Mouse (Mus musculus) liver, embryonic 11.5 days (tissue): ENCODE measurements around the gene Clrn3. TPM values are rescaled to one million over a fixed set of nuclear protein-coding genes. Genes with fewer than 3 reads are reported as not detected.
A peak's percentile ranks its signal among the peaks of the same experiment; 100 is the strongest.

Experiments
- ATAC-seq: fragments of 200-750 bp; cut with Nextera tagmentation; replicated peaks from 2 replicates; pipeline ENCODE4 v1.8.0; 2017; ENCODE audit warnings: moderate number of reproducible peaks, mild to moderate bottlenecking, moderate TSS enrichment, moderate library complexity; ENCODE audit not compliant: low FRiP score
- DNase-seq: peaks from one replicate; pipeline ENCODE4 v3.0.0-alpha.2; 2017; ENCODE audit warnings: low spot score
- H3K27ac ChIP-seq: fragments of 300-500 bp; sonication (generic); 2 replicates; pipeline ENCODE4 v1.5.1; 2014; ENCODE audit warnings: mild to moderate bottlenecking, low read depth, low read length, control low read depth
- H3K27me3 ChIP-seq: fragments of 300-500 bp; sonication (generic); replicated peaks from 2 replicates; pipeline ENCODE4 v1.6.1; 2014; ENCODE audit warnings: low read length, mixed read lengths; ENCODE audit not compliant: control insufficient read depth, insufficient read depth
- H3K36me3 ChIP-seq: fragments of 300-500 bp; sonication (generic); 2 replicates; pipeline ENCODE4 v1.6.1; 2014; ENCODE audit warnings: mild to moderate bottlenecking, low read length, moderate library complexity, mixed read lengths; ENCODE audit not compliant: control insufficient read depth, insufficient read depth
- H3K4me1 ChIP-seq: fragments of 300-500 bp; sonication (generic); replicated peaks from 2 replicates; pipeline ENCODE4 v1.6.1; 2014; ENCODE audit warnings: low read length, mixed read lengths; ENCODE audit not compliant: control insufficient read depth, insufficient read depth
- H3K4me2 ChIP-seq: fragments of 300-500 bp; sonication (generic); 2 replicates; pipeline ENCODE4 v1.6.1; 2014; ENCODE audit warnings: mild to moderate bottlenecking, control low read depth, moderate library complexity
- H3K4me3 ChIP-seq: fragments of 300-500 bp; sonication (generic); 2 replicates; pipeline ENCODE4 v1.5.1; 2014; ENCODE audit warnings: low read depth, low read length, control low read depth
- H3K9ac ChIP-seq: fragments of 300-500 bp; sonication (generic); 2 replicates; pipeline ENCODE4 v1.6.1; 2014; ENCODE audit warnings: low read depth, low read length, control low read depth
- H3K9me3 ChIP-seq: fragments of 300-500 bp; sonication (generic); 2 replicates; pipeline ENCODE4 v1.6.1; 2016; ENCODE audit warnings: low read length, inconsistent platforms, mixed read lengths; ENCODE audit not compliant: control insufficient read depth
- WGBS: fragments of 180-500 bp; shearing (Covaris S2); extraction: QIAGEN DNeasy Blood & Tissue Kit; methylation state at CpG from one replicate; pipeline ENCODE4 v1.1.7; 2014; 5-methylcytosine and 5-hydroxymethylcytosine counted together
- polyA plus RNA-seq: library from polyadenylated mRNA; unstranded; fragments of >200 nt; fragmentation: Nextera tagmentation; extraction: Ambion mirVana; gene quantifications from 2 replicates; pipeline ENCODE4 v1.2.1, GENCODE M21; 2014

Clrn3 gene
- polyA plus RNA-seq, 1 experiment from 2014 or later: 0.04 TPM

GRCm38 (mm10) chr7:135487423-135487822 lies 41.0 kb downstream of the Clrn3 start:
- WGBS: 25% methylated on average over 4 of the region's 4 CpGs
- no peak overlapping the region for H3K4me3 ChIP-seq
- no peak overlapping the region for H3K27ac ChIP-seq
- H3K9me3 ChIP-seq: no peaks in the 10 kb centered on the region
- no peak overlapping the region for H3K9ac ChIP-seq
- DNase-seq (peak; percentile 66), ATAC-seq (no peak; the same call in 1 of the 2 replicates)
- H3K36me3 ChIP-seq: no peaks in the 10 kb centered on the region
- H3K27me3 ChIP-seq: peaks cover 3% of the 10 kb centered on the region; the same call in 1 of the 2 replicates
- H3K4me2 ChIP-seq: no peak overlapping the region
- no peaks in the 10 kb centered on the region for H3K4me1 ChIP-seq

GRCm38 (mm10) chr7:135486645-135487382 lies 41.6 kb downstream of the Clrn3 start:
- Histone ChIP-seq H3K4me3 (no peak overlapping the region), H3K4me2 (no peak overlapping the region), H3K9ac (no peak overlapping the region), H3K9me3 (no peaks in the 10 kb centered on the region), H3K36me3 (no peaks in the 10 kb centered on the region), H3K27ac (no peak overlapping the region), H3K4me1 (no peaks in the 10 kb centered on the region), H3K27me3 (peaks cover 3% of the 10 kb centered on the region; the same call in 1 of the 2 replicates)
- DNase-seq: no peak
- 63% methylated on average over 10 of the region's 10 CpGs for WGBS
- ATAC-seq: no peak

GRCm38 (mm10) chr7:135485796-135486410 lies 42.6 kb downstream of the Clrn3 start:
- H3K4me1 ChIP-seq: no peaks in the 10 kb centered on the region
- DNase-seq (no peak), ATAC-seq (no peak)
- no peaks in the 10 kb centered on the region for H3K36me3 ChIP-seq
- no peaks in the 10 kb centered on the region for H3K9me3 ChIP-seq
- H3K27ac ChIP-seq: no peak overlapping the region
- H3K4me2 ChIP-seq: no peak overlapping the region
- no peak overlapping the region for H3K9ac ChIP-seq
- 37% methylated on average over 12 of the region's 12 CpGs for WGBS
- H3K4me3 ChIP-seq: no peak overlapping the region
- peaks cover 3% of the 10 kb centered on the region; the same call in 1 of the 2 replicates for H3K27me3 ChIP-seq

GRCm38 (mm10) chr7:135485116-135485795 lies 43.2 kb downstream of the Clrn3 start:
- ATAC-seq: no peak
- no peak overlapping the region for H3K4me3 ChIP-seq
- H3K9me3 ChIP-seq: no peaks in the 10 kb centered on the region
- no peak overlapping the region for H3K9ac ChIP-seq
- H3K4me1 ChIP-seq: no peaks in the 10 kb centered on the region
- H3K27me3 ChIP-seq: peaks cover 3% of the 10 kb centered on the region; the same call in 1 of the 2 replicates
- no peak for DNase-seq
- no peak overlapping the region for H3K4me2 ChIP-seq
- no peaks in the 10 kb centered on the region for H3K36me3 ChIP-seq
- WGBS: 18% methylated on average over 10 of the region's 10 CpGs
- H3K27ac ChIP-seq: no peak overlapping the region

- ATAC-seq (no peak), DNase-seq (no peak)
- no peak overlapping the region for H3K4me2 ChIP-seq
- H3K27ac ChIP-seq: no peak overlapping the region
- H3K4me3 ChIP-seq: no peak overlapping the region
- H3K27me3 ChIP-seq: peaks cover 3% of the 10 kb centered on the region; the same call in 1 of the 2 replicates
- H3K4me1 ChIP-seq: no peaks in the 10 kb centered on the region
- 49% methylated on average over 11 of the region's 11 CpGs for WGBS
- H3K9me3 ChIP-seq: no peaks in the 10 kb centered on the region
- H3K9ac ChIP-seq: no peak overlapping the region
- H3K36me3 ChIP-seq: no peaks in the 10 kb centered on the region
Observed at GRCm38 (mm10) chr7:135484341-135484740, 44.1 kb downstream of the Clrn3 start.

GRCm38 (mm10) chr7:135483751-135484150 lies 44.7 kb downstream of the Clrn3 start:
- Histone ChIP-seq H3K9me3 (no peaks in the 10 kb centered on the region), H3K27me3 (peaks cover 3% of the 10 kb centered on the region; the same call in 1 of the 2 replicates), H3K4me3 (no peak overlapping the region), H3K36me3 (no peaks in the 10 kb centered on the region), H3K4me1 (no peaks in the 10 kb centered on the region), H3K9ac (no peak overlapping the region), H3K4me2 (no peak overlapping the region), H3K27ac (no peak overlapping the region)
- WGBS: 54% methylated on average over 6 of the region's 6 CpGs
- DNase-seq: no peak
- ATAC-seq: no peak

- H3K4me3 ChIP-seq: no peak overlapping the region
- H3K9me3 ChIP-seq: no peaks in the 10 kb centered on the region
- ATAC-seq (no peak), DNase-seq (no peak)
- no peak overlapping the region for H3K4me2 ChIP-seq
- no peaks in the 10 kb centered on the region for H3K4me1 ChIP-seq
- no peak overlapping the region for H3K27ac ChIP-seq
- no peaks in the 10 kb centered on the region for H3K36me3 ChIP-seq
- 41% methylated on average over 7 of the region's 7 CpGs for WGBS
- peaks cover 3% of the 10 kb centered on the region; the same call in 1 of the 2 replicates for H3K27me3 ChIP-seq
- no peak overlapping the region for H3K9ac ChIP-seq
Observed at GRCm38 (mm10) chr7:135481150-135481549, 47.3 kb downstream of the Clrn3 start.

- WGBS: 75% methylated on average over 6 of the region's 6 CpGs
- H3K9ac ChIP-seq: no peak overlapping the region
- no peaks in the 10 kb centered on the region for H3K36me3 ChIP-seq
- DNase-seq (no peak), ATAC-seq (no peak)
- no peak overlapping the region for H3K4me2 ChIP-seq
- H3K4me3 ChIP-seq: no peak overlapping the region
- no peaks in the 10 kb centered on the region for H3K4me1 ChIP-seq
- H3K27me3 ChIP-seq: no peaks in the 10 kb centered on the region
- no peaks in the 10 kb centered on the region for H3K9me3 ChIP-seq
- no peak overlapping the region for H3K27ac ChIP-seq
Observed at GRCm38 (mm10) chr7:135479912-135480311, 48.5 kb downstream of the Clrn3 start.
